Mouse (Mus musculus): ENCODE data around the gene Slc29a1. TPM values are rescaled to one million over a fixed set of nuclear protein-coding genes. Genes with fewer than 3 reads are reported as not detected.

The Slc29a1 gene
- polyA plus RNA-seq, 1 experiment from 2014 or later = 47.2 TPM

DNA sequence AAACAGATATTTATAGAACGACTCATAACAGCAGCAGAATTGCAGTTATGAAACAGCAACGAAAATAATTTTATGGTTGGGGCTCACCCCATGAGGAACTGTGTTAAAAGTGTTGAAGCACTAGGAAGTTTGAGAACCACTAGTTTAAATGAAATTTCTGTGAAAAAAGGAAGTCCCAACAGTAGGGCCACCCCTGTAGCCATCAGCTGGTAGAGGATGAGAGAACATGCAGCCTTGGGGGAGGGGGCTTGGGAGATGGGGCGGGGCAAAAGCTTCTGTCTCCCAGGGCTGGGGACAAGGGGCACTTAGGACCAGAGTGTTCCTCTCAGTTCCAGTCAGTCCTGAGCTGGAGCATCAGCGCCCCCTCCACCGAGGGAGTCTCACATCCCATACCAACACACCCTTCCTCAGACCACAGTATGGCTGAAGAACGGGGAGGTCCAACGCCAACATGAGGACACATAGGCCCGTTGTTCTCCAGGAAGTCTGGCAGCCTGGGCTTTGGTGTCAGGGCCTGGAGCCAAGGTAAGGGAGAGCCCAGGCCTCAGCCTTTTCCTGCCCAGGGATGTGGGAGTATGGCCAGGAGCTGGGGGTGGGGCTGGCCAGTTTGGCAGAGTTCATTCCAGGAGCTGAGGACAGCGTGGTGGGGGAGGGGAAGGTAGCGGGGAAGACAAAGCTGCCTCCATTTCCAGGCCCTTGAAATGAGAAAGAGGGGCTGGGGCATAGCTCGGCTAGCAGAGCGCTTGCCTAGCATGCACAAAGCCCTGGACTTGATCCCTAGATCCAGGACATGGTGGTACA, 15.1 kb downstream of the Slc29a1 start:
- Histone ChIP-seq H3K4me1 (peaks cover 26% of the 10 kb centered on the region), H3K36me3 (0 out of 2 replicates have a peak, but pooled peaks cover 11% of the 10 kb centered on the region), H3K9me3 (replicated peaks) (no peaks in the 10 kb centered on the region), H3K27me3 (no peaks in the 10 kb centered on the region), H3K27ac (peak overlapping the region; percentile 35), H3K9ac (peak overlapping the region; percentile 35), H3K4me2 (replicated peaks) (no peak overlapping the region), H3K4me3 (no peak overlapping the region)
- peak; percentile 26 for ATAC-seq (ENCODE audit: low FRiP score)
- 33% methylated on average over 12 of the region's 12 CpGs for WGBS

DNA sequence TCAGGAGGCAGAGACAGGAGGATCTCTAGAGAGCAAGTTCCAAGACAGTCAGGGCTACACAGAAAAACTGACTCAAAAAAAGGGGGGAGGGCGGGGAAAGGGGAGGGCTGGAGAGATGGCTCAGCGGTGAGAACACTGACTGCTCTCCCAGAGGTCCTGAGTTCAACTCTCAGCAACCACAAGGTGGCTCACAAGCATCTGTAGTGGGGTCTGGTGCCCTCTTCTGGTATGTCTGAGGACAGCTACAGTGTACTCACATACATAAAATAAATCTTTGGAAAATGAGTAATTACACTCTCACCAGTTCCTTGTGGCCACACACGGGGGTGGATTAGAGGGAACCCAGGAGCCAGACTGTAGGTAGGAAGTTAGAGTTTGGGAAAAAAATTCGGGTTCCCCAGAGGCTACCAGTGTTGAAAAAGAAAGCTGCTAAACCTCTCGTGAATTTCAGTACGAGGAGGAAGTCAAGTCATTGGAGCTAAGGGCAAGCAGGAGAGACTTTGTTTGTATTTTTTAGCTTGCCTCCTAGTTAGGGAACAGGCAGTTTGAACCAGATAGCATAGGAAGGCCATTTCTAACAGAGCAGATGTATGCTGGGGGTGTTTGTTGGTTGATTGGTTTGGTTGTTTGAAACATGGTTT, 16.6 kb downstream of the Slc29a1 start:
- ATAC-seq (ENCODE audit: low FRiP score) = no peak

DNA sequence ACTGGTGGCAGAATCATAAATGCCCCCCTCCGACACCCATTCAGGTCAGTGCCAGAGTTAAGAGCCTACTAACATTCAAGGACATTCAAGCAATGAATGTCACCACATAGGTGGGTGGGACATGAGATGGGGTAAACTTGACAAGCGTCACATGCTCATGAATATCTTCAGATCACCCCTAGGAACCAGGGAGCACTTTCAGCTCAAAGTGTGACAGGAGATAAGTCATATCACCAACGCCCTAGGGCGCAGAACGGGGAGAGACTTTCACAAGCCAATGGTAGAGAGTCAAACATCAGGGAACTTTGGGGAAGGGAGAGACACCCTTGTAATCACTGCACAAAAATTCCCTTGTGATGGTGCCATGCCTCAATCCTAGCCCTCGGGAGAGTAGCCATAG, 17.2 kb downstream of the Slc29a1 start:
- no peak for ATAC-seq (ENCODE audit: low FRiP score)
- Histone ChIP-seq H3K36me3 (0 out of 2 replicates have a peak, but pooled peaks cover 11% of the 10 kb centered on the region), H3K9ac (no peak overlapping the region), H3K27me3 (no peaks in the 10 kb centered on the region), H3K9me3 (replicated peaks) (no peaks in the 10 kb centered on the region), H3K27ac (no peak overlapping the region), H3K4me1 (peaks cover 26% of the 10 kb centered on the region), H3K4me2 (replicated peaks) (no peak overlapping the region), H3K4me3 (no peak overlapping the region)
- WGBS = 92% methylated on average over 6 of the region's 6 CpGs

More for the DNA sequence above, 16.6 kb downstream of the Slc29a1 start:
- Histone ChIP-seq H3K4me2 (replicated peaks) (no peak overlapping the region), H3K9me3 (replicated peaks) (no peaks in the 10 kb centered on the region), H3K27ac (no peak overlapping the region), H3K4me3 (no peak overlapping the region), H3K4me1 (peaks cover 26% of the 10 kb centered on the region), H3K27me3 (no peaks in the 10 kb centered on the region), H3K9ac (no peak overlapping the region), H3K36me3 (0 out of 2 replicates have a peak, but pooled peaks cover 11% of the 10 kb centered on the region)
- 72% methylated on average over 6 of the region's 6 CpGs for WGBS

DNA sequence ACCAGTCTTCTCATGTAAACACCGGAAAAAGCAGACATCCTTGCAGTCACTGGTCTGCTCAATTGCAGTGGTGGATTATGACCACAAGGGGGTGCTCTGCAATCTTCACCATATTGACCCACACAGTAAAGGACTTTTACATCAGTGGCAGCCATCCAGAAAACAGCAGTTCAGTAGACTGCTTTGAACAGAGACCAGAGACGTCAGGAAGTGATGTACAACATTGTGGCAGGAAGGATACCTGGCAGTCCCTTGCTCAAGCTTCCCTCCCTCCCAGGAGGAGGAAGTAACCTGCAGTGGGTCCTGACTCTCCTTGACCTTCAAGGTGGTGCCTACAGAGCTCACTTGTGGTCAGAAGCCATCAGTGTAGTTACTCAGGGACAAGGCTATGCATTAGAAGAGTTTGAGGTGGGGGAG, 17.8 kb downstream of the Slc29a1 start:
- ATAC-seq (ENCODE audit: low FRiP score) = peak; percentile 36; the same call in 1 of the 2 replicates
- Histone ChIP-seq H3K4me3 (no peak overlapping the region), H3K9ac (no peak overlapping the region), H3K9me3 (replicated peaks) (no peaks in the 10 kb centered on the region), H3K36me3 (0 out of 2 replicates have a peak, but pooled peaks cover 5% of the 10 kb centered on the region), H3K27ac (no peak overlapping the region), H3K4me1 (peaks cover 26% of the 10 kb centered on the region), H3K4me2 (replicated peaks) (no peak overlapping the region), H3K27me3 (no peaks in the 10 kb centered on the region)
- WGBS = 27% methylated on average over 2 of the region's 2 CpGs

DNA sequence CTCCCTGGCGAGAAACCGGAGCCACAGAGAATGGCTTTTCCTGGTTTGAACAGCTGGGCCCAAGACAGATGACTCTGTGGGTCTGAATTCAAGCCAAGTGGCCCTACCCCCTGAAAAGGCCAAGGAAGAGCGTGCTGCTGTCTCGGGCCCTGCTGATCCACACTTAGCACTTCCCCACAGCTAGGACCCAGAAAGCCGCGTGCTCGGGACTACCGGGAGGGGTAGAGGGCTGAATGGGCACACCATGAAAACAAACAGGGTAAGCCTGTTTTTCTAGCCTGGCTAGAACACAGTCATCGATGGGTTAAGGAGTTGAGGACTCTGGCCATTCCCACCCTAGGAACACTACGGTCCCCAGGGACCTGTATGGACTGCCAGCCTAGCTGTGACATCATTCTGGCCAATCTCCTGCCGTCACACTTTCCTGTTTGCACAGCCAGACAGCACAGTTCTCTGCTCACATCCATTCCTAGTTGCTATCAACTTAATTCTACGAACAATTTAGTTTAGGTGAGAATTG, 18.4 kb downstream of the Slc29a1 start:
- H3K4me3 ChIP-seq = no peak overlapping the region
- H3K9me3 ChIP-seq (replicated peaks) = no peaks in the 10 kb centered on the region
- ATAC-seq (ENCODE audit: low FRiP score) = no peak
- no peak overlapping the region for H3K9ac ChIP-seq
- 45% methylated on average over 12 of the region's 12 CpGs for WGBS
- 0 out of 2 replicates have a peak overlapping the region, but pooled peaks have one; percentile 40 for H3K27ac ChIP-seq
- H3K4me1 ChIP-seq = peaks cover 24% of the 10 kb centered on the region
- H3K36me3 ChIP-seq = no peaks in the 10 kb centered on the region
- H3K4me2 ChIP-seq (replicated peaks) = 0 out of 2 replicates have a peak overlapping the region, but pooled peaks have one; percentile 4
- no peaks in the 10 kb centered on the region for H3K27me3 ChIP-seq

DNA sequence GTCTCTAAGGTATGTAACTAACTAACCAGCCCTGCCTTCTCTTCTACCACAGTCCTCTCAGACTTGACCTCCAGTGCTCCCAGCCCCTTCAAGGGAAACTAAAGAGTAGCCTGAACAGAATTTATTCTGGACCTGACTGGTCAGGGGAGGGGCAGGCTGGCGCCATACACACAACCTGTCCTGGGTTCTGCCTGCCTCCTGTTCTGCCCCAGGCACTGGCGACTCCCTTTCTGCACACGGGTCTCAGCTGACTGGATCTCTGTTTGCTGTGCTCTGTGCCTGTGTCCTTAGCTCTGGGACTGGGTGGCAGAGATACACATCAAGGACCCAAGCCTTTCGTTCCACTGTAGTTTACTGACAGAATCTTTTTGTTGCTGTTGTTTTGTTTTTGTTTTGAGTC, 19.9 kb downstream of the Slc29a1 start:
- H3K4me1 ChIP-seq = peaks cover 17% of the 10 kb centered on the region
- no peaks in the 10 kb centered on the region for H3K36me3 ChIP-seq
- no peak overlapping the region for H3K4me2 ChIP-seq (replicated peaks)
- no peak overlapping the region for H3K9ac ChIP-seq
- no peaks in the 10 kb centered on the region for H3K27me3 ChIP-seq
- no peak overlapping the region for H3K4me3 ChIP-seq
- WGBS = 87% methylated on average over 4 of the region's 4 CpGs
- no peak overlapping the region for H3K27ac ChIP-seq
- no peak for ATAC-seq (ENCODE audit: low FRiP score)
- H3K9me3 ChIP-seq (replicated peaks) = no peaks in the 10 kb centered on the region

DNA sequence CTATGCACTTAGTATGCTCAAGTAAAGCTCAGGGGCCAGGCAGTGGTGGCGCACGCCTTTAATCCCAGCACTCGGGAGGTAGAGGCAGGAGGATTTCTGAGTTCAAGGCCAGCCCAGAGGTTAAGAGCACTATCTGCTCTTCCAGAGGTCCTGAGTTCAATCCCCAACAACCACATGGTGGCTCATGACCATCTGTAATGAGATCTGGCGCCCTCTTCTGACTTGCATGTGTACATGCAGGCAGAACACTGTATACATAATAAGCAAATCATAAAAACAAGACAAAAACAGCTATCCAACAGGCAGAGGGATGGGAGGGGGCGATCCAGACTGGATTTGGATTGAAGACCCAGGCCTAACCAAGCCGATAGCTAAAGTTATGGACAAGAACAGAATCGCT, 20.6 kb downstream of the Slc29a1 start:
- no peaks in the 10 kb centered on the region for H3K9me3 ChIP-seq (replicated peaks)
- H3K4me3 ChIP-seq = no peak overlapping the region
- H3K27ac ChIP-seq = no peak overlapping the region
- peaks cover 16% of the 10 kb centered on the region for H3K4me1 ChIP-seq
- no peaks in the 10 kb centered on the region for H3K27me3 ChIP-seq
- whole genome bisulfite sequencing = 78% methylated on average over 7 of the region's 7 CpGs
- no peaks in the 10 kb centered on the region for H3K36me3 ChIP-seq
- H3K9ac ChIP-seq = no peak overlapping the region
- no peak for ATAC-seq (ENCODE audit: low FRiP score)
- H3K4me2 ChIP-seq (replicated peaks) = no peak overlapping the region

DNA sequence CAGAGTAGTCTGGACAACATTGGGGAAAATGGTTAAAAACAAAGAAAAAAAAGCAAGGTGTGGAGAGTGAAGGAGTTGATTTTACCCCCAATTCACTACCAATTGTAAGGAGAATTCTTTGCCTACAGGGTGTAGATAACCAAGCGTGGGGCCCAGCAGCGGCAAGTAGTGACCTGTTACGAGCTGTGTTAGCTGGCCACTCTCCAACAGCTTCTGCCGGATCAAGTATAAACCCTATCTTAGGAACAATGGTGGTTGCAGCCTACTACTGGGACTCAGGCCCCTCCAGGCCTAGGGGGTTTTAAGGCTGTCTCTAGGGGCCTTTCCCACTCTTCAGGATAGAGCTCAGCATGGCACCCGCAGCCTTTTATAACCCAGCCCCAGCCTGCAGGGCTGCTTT, 21.2 kb downstream of the Slc29a1 start:
- WGBS = 86% methylated on average over 5 of the region's 5 CpGs
- H3K4me1 ChIP-seq = peaks cover 16% of the 10 kb centered on the region
- ATAC-seq (ENCODE audit: low FRiP score) = no peak

DNA sequence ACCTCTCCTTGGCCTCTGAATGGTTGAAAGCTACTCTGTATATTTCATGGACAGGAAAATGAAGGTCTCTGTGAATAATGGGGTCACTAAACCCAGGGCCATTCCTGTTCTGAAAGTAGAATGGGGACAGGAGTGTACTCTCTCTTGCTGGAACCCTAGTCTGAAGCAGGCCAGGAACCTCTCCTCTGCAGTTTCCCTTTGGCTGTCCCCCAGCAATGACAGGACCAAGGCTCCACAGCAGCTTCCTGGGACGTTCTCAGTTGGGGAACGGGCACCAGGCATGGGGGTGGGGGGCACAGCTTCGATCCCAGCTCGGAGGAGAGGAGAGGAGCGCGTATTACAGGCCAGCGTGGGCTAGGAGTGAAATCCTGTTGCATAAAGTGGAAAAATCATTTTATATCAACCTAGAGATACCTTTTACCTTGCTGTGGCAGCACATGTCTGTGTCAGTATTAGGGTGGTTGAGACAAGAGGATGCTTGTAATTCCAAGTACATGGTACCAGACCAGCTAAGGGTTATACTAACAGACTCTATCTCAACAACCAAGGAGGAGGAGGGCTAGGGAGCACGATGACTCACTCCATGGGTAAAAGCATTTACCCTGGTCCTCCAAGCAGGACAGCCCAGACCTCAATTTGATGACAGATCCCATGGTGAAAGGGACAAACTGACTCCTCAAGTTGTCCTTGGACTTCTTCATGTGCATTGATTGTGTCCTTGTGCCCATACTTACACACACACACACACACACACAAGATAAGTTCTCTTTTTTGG, 24.1 kb downstream of the Slc29a1 start:
- Histone ChIP-seq H3K9ac (peak overlapping the region; percentile 99), H3K4me3 (peak overlapping the region; percentile 98; the same call in 1 of the 2 replicates), H3K27me3 (no peaks in the 10 kb centered on the region), H3K27ac (peak overlapping the region; percentile 96), H3K4me2 (replicated peaks) (no peak overlapping the region), H3K9me3 (replicated peaks) (no peaks in the 10 kb centered on the region), H3K36me3 (peaks cover 15% of the 10 kb centered on the region), H3K4me1 (peaks cover 26% of the 10 kb centered on the region)
- no peak for ATAC-seq (ENCODE audit: low FRiP score)
- 91% methylated on average over 8 of the region's 8 CpGs for WGBS

More for the DNA sequence above, 21.2 kb downstream of the Slc29a1 start:
- no peak overlapping the region for H3K27ac ChIP-seq
- H3K27me3 ChIP-seq = no peaks in the 10 kb centered on the region
- H3K9ac ChIP-seq = no peak overlapping the region
- no peaks in the 10 kb centered on the region for H3K9me3 ChIP-seq (replicated peaks)
- H3K36me3 ChIP-seq = no peaks in the 10 kb centered on the region
- no peak overlapping the region for H3K4me2 ChIP-seq (replicated peaks)
- H3K4me3 ChIP-seq = no peak overlapping the region

DNA sequence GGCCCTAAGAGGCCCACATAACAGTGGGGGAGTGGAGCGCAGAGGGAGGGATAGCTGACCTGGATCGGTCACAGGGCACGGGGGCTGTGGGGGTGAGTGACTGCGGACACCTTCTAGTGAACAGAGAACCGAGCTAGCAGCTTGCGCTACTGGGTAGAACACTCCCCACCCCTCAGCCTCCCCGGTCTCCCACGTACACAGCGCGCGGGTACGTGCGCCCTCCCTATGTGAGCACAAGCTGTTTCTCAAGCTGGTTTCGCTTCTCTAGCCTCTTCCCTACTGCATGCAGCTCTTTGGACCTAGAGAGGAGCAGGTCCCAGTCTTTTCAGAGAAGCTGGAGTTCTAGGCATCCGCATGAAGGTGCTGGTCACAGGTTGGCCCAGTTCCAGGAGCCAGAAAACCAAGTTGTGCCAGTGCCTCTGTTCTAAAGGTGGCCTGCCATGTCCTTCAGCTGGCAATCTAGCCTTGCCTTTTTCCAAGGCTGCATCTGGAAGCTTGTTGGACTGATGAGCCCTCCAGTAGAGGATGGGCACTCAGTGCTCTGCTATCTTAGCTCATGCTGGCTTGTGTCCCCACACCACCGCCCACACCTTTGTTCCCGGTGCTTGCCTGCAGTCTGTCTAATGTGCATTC, 25.2 kb downstream of the Slc29a1 start:
- peak overlapping the region; percentile 99 for H3K9ac ChIP-seq
- ATAC-seq (ENCODE audit: low FRiP score) = peak; percentile 40
- peak overlapping the region; percentile 98 for H3K4me3 ChIP-seq
- H3K27ac ChIP-seq = peak overlapping the region; percentile 96
- no peaks in the 10 kb centered on the region for H3K9me3 ChIP-seq (replicated peaks)
- H3K4me2 ChIP-seq (replicated peaks) = peak overlapping the region; percentile 86
- H3K27me3 ChIP-seq = no peaks in the 10 kb centered on the region
- WGBS = 2% methylated on average over 17 of the region's 17 CpGs
- peaks cover 32% of the 10 kb centered on the region for H3K4me1 ChIP-seq
- H3K36me3 ChIP-seq = peaks cover 25% of the 10 kb centered on the region

DNA sequence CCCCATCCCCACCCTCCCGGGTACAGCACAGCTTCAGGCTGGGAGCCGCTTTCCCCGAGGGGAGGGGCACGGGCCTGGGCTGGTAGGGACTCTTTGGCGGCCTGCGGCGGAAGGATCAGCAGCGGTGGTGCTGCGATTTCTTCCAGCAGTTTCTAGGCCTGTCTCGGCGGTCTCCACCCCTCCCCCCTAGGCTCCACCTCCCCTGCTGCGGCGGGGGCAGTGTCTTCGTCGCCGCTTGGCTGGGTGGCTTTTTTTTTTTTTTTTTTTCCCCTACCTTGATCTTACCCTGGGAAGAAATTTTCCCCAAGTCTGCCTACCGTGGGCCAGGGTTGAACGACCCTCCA, 25.7 kb downstream of the Slc29a1 start:
- peak overlapping the region; percentile 86 for H3K4me2 ChIP-seq (replicated peaks)
- under 1% methylated on average over 13 of the region's 18 CpGs for WGBS
- no peaks in the 10 kb centered on the region for H3K27me3 ChIP-seq
- peak overlapping the region; percentile 96 for H3K27ac ChIP-seq
- no peaks in the 10 kb centered on the region for H3K9me3 ChIP-seq (replicated peaks)
- peaks cover 32% of the 10 kb centered on the region for H3K4me1 ChIP-seq
- peak overlapping the region; percentile 98 for H3K4me3 ChIP-seq
- peaks cover 30% of the 10 kb centered on the region for H3K36me3 ChIP-seq
- peak overlapping the region; percentile 99 for H3K9ac ChIP-seq
- peak; percentile 73 for ATAC-seq (ENCODE audit: low FRiP score)
